Mouse (Mus musculus) liver, embryonic 13.5 days (tissue): ENCODE results near the gene Eif4a1. TPM values are rescaled to one million over a fixed set of nuclear protein-coding genes. Genes with fewer than 3 reads are reported as not detected.
A peak's percentile ranks its signal among the peaks of the same experiment; 100 is the strongest.

ENCODE experiments used
- ATAC-seq: fragments of 200-750 bp; cut with Nextera tagmentation; 2 replicates; pipeline ENCODE4 v1.8.0; 2017; ENCODE audit warnings: low read depth, mild to moderate bottlenecking, moderate number of reproducible peaks, moderate library complexity
- DNase-seq: peaks from one replicate; pipeline ENCODE4 v3.0.0; 2022
- H3K27ac ChIP-seq: fragments of 300-500 bp; sonication (generic); 2 replicates; pipeline ENCODE4 v1.5.1; 2015; ENCODE audit warnings: moderate library complexity, mild to moderate bottlenecking, inconsistent platforms
- H3K27me3 ChIP-seq: fragments of 300-500 bp; sonication (generic); 2 replicates; pipeline ENCODE4 v1.6.1; 2015; ENCODE audit warnings: mild to moderate bottlenecking, inconsistent platforms
- H3K36me3 ChIP-seq: fragments of 300-500 bp; sonication (generic); 2 replicates; pipeline ENCODE4 v1.6.1; 2015; ENCODE audit warnings: mild to moderate bottlenecking, inconsistent platforms
- H3K4me1 ChIP-seq: fragments of 300-500 bp; sonication (generic); replicated peaks from 2 replicates; pipeline ENCODE4 v1.6.1; 2015; ENCODE audit warnings: inconsistent platforms
- H3K4me2 ChIP-seq: fragments of 300-500 bp; sonication (generic); 2 replicates; pipeline ENCODE4 v1.6.1; 2015; ENCODE audit warnings: inconsistent platforms, mild to moderate bottlenecking, moderate library complexity
- H3K4me3 ChIP-seq: fragments of 300-500 bp; sonication (generic); replicated peaks from 2 replicates; pipeline ENCODE4 v1.5.1; 2015; ENCODE audit warnings: mild to moderate bottlenecking, inconsistent platforms
- H3K9ac ChIP-seq: fragments of 300-500 bp; sonication (generic); 2 replicates; pipeline ENCODE4 v1.6.1; 2015; ENCODE audit warnings: mild to moderate bottlenecking, inconsistent platforms
- H3K9me3 ChIP-seq: fragments of 300-500 bp; sonication (generic); replicated peaks from 2 replicates; pipeline ENCODE4 v1.6.1; 2016; ENCODE audit warnings: inconsistent platforms
- whole genome bisulfite sequencing: fragments of 180-500 bp; shearing (Covaris S2); methylation state at CpG from one replicate; pipeline ENCODE4 v1.1.7; 2015; ENCODE audit not compliant: insufficient replicate concordance; 5-methylcytosine and 5-hydroxymethylcytosine counted together
- polyA plus RNA-seq: library from polyadenylated mRNA; unstranded; fragments of >200 nt; fragmentation: Nextera tagmentation; extraction: Ambion mirVana; gene quantifications from 2 replicates; pipeline ENCODE4 v1.2.1, GENCODE M21; 2015

The Eif4a1 gene
- polyA plus RNA-seq, 1 experiment from 2014 or later, result 351 TPM

GRCm38 (mm10) chr11:69698574-69698973, 26.4 kb upstream of the Eif4a1 start:
- Histone ChIP-seq H3K36me3 (no peaks in the 10 kb centered on the region), H3K27me3 (peaks cover 9% of the 10 kb centered on the region), H3K4me2 (no peak overlapping the region), H3K27ac (no peak overlapping the region), H3K9me3 (no peaks in the 10 kb centered on the region), H3K4me1 (peaks cover 30% of the 10 kb centered on the region), H3K9ac (no peak overlapping the region), H3K4me3 (no peak overlapping the region)
- 59% methylated on average over 5 of the region's 5 CpGs for WGBS
- ATAC-seq (no peak), DNase-seq (no peak)

GRCm38 (mm10) chr11:69697396-69697795, 25.2 kb upstream of the Eif4a1 start:
- 70% methylated on average over 3 of the region's 3 CpGs for WGBS
- ATAC-seq (no peak), DNase-seq (no peak)
- Histone ChIP-seq H3K27ac (no peak overlapping the region), H3K4me1 (peaks cover 42% of the 10 kb centered on the region), H3K9me3 (no peaks in the 10 kb centered on the region), H3K4me3 (no peak overlapping the region), H3K27me3 (peaks cover 13% of the 10 kb centered on the region), H3K36me3 (no peaks in the 10 kb centered on the region), H3K9ac (no peak overlapping the region), H3K4me2 (no peak overlapping the region)

GRCm38 (mm10) chr11:69695361-69696181, 23.3 kb upstream of the Eif4a1 start, which contains the start of the genes Tnfsf12 and Tnfsfm13:
Gene Tnfsf12, minus strand, starts transcription at chr11:69695849.
Gene Tnfsfm13, minus strand, starts transcription at chr11:69696098.
- Histone ChIP-seq H3K27ac (peak within 1 kb of the TSS; percentile 59), H3K4me2 (peak within 1 kb of the TSS; percentile 71), H3K4me1 (peaks cover 44% of the 10 kb centered on the region), H3K4me3 (peak within 1 kb of the TSS; percentile 58), H3K27me3 (peaks cover 13% of the 10 kb centered on the region), H3K9ac (peak within 1 kb of the TSS; percentile 65), H3K36me3 (no peaks in the 10 kb centered on the region), H3K9me3 (no peaks in the 10 kb centered on the region)
- 9% methylated on average over 41 of the region's 41 CpGs for WGBS
- DNase-seq (no peak), ATAC-seq (peak; percentile 59)

- Histone ChIP-seq H3K9me3 (no peaks in the 10 kb centered on the region), H3K9ac (peak overlapping the region; percentile 65), H3K27me3 (peaks cover 13% of the 10 kb centered on the region), H3K27ac (peak overlapping the region; percentile 59; the same call in 1 of the 2 replicates), H3K4me1 (peaks cover 44% of the 10 kb centered on the region), H3K4me3 (peak overlapping the region; percentile 58), H3K36me3 (no peaks in the 10 kb centered on the region), H3K4me2 (peak overlapping the region; percentile 71)
- DNase-seq, result no peak
- 51% methylated on average over 6 of the region's 6 CpGs for WGBS
- no peak for ATAC-seq
Observed at GRCm38 (mm10) chr11:69695046-69695360, 22.8 kb upstream of the Eif4a1 start.

- Histone ChIP-seq H3K27me3 (peaks cover 13% of the 10 kb centered on the region), H3K36me3 (no peaks in the 10 kb centered on the region), H3K4me3 (no peak overlapping the region), H3K4me1 (peaks cover 40% of the 10 kb centered on the region), H3K9me3 (no peaks in the 10 kb centered on the region), H3K4me2 (no peak overlapping the region), H3K9ac (no peak overlapping the region), H3K27ac (peak overlapping the region; percentile 13; the same call in 1 of the 2 replicates)
- WGBS, result 51% methylated on average over 11 of the region's 11 CpGs
- DNase-seq (no peak), ATAC-seq (no peak)
Observed at GRCm38 (mm10) chr11:69693421-69693965, 21.3 kb upstream of the Eif4a1 start.

GRCm38 (mm10) chr11:69692863-69693262, 20.6 kb upstream of the Eif4a1 start:
- no peak for ATAC-seq
- H3K27me3 ChIP-seq, result peaks cover 13% of the 10 kb centered on the region
- no peak overlapping the region for H3K4me2 ChIP-seq
- H3K9ac ChIP-seq, result no peak overlapping the region
- DNase-seq, result no peak
- no peak overlapping the region for H3K4me3 ChIP-seq
- H3K36me3 ChIP-seq, result no peaks in the 10 kb centered on the region
- WGBS, result 74% methylated on average over 6 of the region's 6 CpGs
- peaks cover 40% of the 10 kb centered on the region for H3K4me1 ChIP-seq
- H3K9me3 ChIP-seq, result no peaks in the 10 kb centered on the region
- no peak overlapping the region for H3K27ac ChIP-seq

GRCm38 (mm10) chr11:69692196-69692811, 20.1 kb upstream of the Eif4a1 start:
- H3K9ac ChIP-seq, result 0 out of 2 replicates have a peak overlapping the region, but pooled peaks have one; percentile 18
- 29% methylated on average over 9 of the region's 9 CpGs for WGBS
- no peak overlapping the region for H3K4me3 ChIP-seq
- no peak for DNase-seq
- H3K4me1 ChIP-seq, result peaks cover 40% of the 10 kb centered on the region
- H3K27ac ChIP-seq, result no peak overlapping the region
- peaks cover 13% of the 10 kb centered on the region for H3K27me3 ChIP-seq
- no peak overlapping the region for H3K4me2 ChIP-seq
- H3K36me3 ChIP-seq, result no peaks in the 10 kb centered on the region
- no peak for ATAC-seq
- no peaks in the 10 kb centered on the region for H3K9me3 ChIP-seq

GRCm38 (mm10) chr11:69689891-69690290, 17.7 kb upstream of the Eif4a1 start:
- H3K27ac ChIP-seq, result no peak overlapping the region
- peaks cover 41% of the 10 kb centered on the region for H3K4me1 ChIP-seq
- peaks cover 4% of the 10 kb centered on the region; the same call in 1 of the 2 replicates for H3K27me3 ChIP-seq
- ATAC-seq, result no peak
- WGBS, result 97% methylated on average over 1 of the region's 1 CpGs
- no peak for DNase-seq
- H3K36me3 ChIP-seq, result no peaks in the 10 kb centered on the region
- no peak overlapping the region for H3K4me3 ChIP-seq
- no peaks in the 10 kb centered on the region for H3K9me3 ChIP-seq
- no peak overlapping the region for H3K4me2 ChIP-seq
- H3K9ac ChIP-seq, result no peak overlapping the region

GRCm38 (mm10) chr11:69687061-69687460, 14.8 kb upstream of the Eif4a1 start:
- DNase-seq (no peak), ATAC-seq (no peak)
- no peaks in the 10 kb centered on the region for H3K36me3 ChIP-seq
- H3K4me2 ChIP-seq, result no peak overlapping the region
- no peak overlapping the region for H3K9ac ChIP-seq
- H3K4me1 ChIP-seq, result peaks cover 36% of the 10 kb centered on the region
- H3K9me3 ChIP-seq, result no peaks in the 10 kb centered on the region
- peak overlapping the region; percentile 21; the same call in 1 of the 2 replicates for H3K27ac ChIP-seq
- no peaks in the 10 kb centered on the region for H3K27me3 ChIP-seq
- WGBS, result 66% methylated on average over 5 of the region's 5 CpGs
- H3K4me3 ChIP-seq, result no peak overlapping the region

GRCm38 (mm10) chr11:69686377-69686776, 14.2 kb upstream of the Eif4a1 start:
- no peak overlapping the region for H3K4me2 ChIP-seq
- no peak overlapping the region for H3K9ac ChIP-seq
- peaks cover 35% of the 10 kb centered on the region for H3K4me1 ChIP-seq
- no peaks in the 10 kb centered on the region for H3K36me3 ChIP-seq
- peak overlapping the region; percentile 21; the same call in 1 of the 2 replicates for H3K27ac ChIP-seq
- 36% methylated on average over 4 of the region's 4 CpGs for WGBS
- no peak overlapping the region for H3K4me3 ChIP-seq
- no peaks in the 10 kb centered on the region for H3K9me3 ChIP-seq
- H3K27me3 ChIP-seq, result no peaks in the 10 kb centered on the region
- no peak for ATAC-seq
- DNase-seq, result no peak

- Histone ChIP-seq H3K9me3 (no peaks in the 10 kb centered on the region), H3K4me2 (no peak within 1 kb of the TSS), H3K27me3 (no peaks in the 10 kb centered on the region), H3K9ac (0 out of 2 replicates have a peak within 1 kb of the TSS, but pooled peaks have one; percentile 8), H3K4me1 (peaks cover 41% of the 10 kb centered on the region), H3K4me3 (no peak within 1 kb of the TSS), H3K27ac (peak within 1 kb of the TSS; percentile 21), H3K36me3 (no peaks in the 10 kb centered on the region)
- ATAC-seq (no peak), DNase-seq (no peak)
- WGBS, result 64% methylated on average over 10 of the region's 10 CpGs
Observed at GRCm38 (mm10) chr11:69685526-69686148, 13.4 kb upstream of the Eif4a1 start, which contains the start of gene Tnfsf13. Gene Tnfsf13, minus strand, starts transcription at chr11:69685784.
